Mouse (Mus musculus) adrenal gland, adult 8-10 months (tissue): ENCODE results near the gene Pirt. TPM values are rescaled to one million over a fixed set of nuclear protein-coding genes. Genes with fewer than 3 reads are reported as not detected.

Source experiments
- DNase-seq: peaks from one replicate; pipeline ENCODE4 v3.0.0; 2022
- total RNA-seq, 4 experiments: library from RNA; stranded (reverse); gene quantifications; 2 replicates each; pipeline ENCODE4 v1.2.4; 2022

Gene Pirt
- total RNA-seq, 4 experiments from 2014 or later: 9.3 to 20.8 (median 14.1) TPM

- DNase-seq: no peak
Measured at GRCm38 (mm10) chr11:66946922-66947321, 35.1 kb downstream of the Pirt start.

DNA sequence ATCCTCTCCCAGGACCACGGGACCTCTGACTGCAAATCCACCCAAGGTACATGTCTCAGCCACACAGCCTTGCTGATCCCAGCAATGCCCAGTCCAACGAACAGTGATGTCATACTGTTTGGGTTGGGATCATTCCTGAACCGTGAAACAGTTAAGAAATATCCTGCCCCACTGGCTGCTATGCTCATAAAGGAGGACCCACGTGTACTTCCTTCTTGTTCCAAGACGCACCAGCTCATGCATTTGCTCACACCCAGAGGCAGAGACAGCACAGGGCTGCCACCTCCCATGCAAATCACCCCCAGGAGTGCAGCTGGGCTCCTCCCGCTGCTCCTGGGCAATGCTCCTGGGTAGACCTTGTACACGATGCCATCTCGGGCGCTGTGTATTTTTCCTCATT, 44.5 kb downstream of the Pirt start, which contains the start of gene Tmem238l:
Gene Tmem238l, plus strand, starts transcription at position 336 of the 400 bp plus-strand sequence.
- DNase-seq: no peak

GRCm38 (mm10) chr11:66960797-66961196, 49.0 kb downstream of the Pirt start:
- no peak for DNase-seq

- DNase-seq: no peak
Measured at GRCm38 (mm10) chr11:66961447-66962176, 49.8 kb downstream of the Pirt start.

DNA sequence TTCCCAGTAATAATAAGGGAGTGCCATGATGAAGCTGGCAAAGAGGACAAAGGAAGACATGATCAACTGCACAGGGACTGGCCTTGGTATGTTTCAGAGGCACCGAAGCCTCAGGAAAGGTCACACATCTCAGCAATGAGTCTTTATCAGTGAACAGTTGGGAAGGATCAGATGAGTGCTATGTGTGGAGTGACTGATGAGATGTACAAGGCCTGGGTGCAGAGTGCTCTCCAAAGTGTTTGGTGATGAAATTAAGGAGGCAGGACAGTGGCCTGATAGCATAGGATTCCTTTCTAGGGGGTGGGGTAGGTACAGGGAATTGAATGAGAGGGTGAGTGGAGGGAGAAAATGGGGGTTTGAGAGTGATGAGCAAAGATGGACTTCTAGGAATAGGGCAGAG, 51.7 kb downstream of the Pirt start:
- no peak for DNase-seq

DNA sequence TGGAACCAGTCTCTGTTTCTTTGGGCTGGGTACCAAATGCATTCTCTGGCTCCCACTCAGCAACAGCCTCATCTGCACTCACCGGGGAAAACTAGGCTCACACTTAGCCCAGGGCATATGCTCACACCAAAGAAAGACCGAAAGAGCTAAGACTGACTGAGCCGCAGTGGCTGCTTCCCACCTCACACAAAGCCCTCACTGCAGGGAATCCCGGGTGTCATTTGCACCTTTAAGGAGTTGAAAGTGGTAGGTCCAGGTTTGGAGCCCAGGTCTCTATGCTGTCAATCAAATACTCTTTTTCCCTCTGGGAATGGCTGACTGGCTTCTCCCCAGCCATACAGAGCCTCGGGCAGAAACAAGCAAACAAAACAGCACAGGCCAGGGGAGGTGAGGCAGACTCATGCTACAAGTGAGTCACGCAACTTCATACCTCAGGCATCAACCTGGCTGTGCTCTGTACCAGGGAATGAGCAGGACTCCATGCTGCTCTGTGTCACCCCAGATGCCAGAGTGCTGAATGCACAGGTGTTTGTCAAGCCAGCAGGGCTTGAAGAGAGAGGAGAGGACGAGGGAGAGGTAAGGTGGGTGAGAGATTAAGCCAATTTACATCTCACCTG, 54.8 kb downstream of the Pirt start:
- no peak for DNase-seq

DNA sequence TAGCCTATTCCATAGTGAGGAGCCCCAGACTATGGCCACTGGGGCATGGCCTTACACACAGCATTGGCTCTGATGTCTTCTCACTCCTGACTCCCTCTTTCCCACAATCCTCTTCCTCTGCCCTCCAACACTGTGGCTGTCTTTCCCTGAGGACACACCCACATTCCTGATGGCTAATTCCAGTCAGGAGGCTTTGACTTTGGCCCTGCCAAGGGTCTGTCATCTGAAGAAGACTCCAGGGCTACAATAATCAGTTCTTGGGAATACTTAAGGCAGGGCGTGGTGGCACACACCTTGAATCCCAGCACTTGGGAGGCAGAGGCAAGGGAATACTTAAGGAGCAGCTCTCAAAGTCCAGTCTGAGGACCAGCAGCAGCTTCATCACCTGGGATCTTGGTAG, 56.8 kb downstream of the Pirt start:
- no peak for DNase-seq

DNA sequence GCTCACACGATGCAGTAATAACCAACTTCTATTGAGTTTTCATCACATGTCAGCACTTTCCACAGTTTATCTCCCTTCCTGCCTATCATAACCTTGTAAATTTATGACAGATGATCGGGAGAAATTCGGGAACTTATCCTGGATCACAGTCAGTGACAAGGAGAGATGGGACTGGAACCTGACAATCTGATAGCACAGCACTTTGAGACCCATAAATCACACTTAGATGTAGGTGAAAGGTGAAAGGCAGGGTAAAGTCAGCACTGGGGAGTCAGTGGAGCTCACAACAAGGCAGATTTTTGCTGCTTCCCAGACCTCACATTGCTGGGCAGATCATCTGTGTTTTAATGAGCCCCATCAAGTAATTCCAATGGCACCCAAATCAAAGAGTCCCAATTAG, 61.7 kb downstream of the Pirt start:
- DNase-seq: no peak

DNA sequence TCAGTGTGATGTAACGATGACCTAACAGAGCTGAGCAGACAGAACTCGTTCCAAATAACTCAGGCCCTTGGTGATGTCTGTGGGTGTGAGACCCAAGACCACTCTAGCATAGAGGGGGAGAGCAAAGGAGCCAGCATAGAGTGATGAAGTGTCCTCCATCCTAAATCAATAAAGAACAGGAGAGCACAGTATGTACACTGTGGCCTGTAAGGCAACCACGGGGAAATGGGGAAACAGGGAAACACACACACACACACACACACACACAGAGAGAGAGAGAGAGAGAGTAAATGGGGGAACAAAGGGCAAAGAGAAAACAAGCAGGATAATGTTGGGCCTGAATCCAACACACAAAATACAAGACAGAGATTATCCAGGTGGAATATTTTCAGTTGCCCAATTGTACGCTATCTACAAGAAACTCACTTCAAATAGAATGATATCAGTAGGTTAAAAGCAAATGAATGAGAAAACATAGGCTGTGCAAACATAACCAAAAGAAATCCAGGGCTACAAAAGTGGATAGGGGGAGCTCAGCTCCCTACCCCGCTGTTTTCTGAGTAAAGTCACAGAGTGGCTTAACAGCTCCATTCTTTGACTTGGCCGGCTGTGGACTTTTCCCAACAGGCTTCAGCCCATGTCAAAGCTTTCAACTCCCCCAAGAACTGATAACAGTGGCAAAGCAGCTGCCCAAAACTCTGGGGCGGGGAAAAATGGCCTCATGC, 64.0 kb downstream of the Pirt start:
- no peak for DNase-seq

Other genes starting within 250 kb of the Pirt start
- not detected for gene Tmem238l, start 44.7 kb downstream of the Pirt start, total RNA-seq
- 10 to 100 TPM in 1 of 4 experiments, 1 to 10 TPM in 3; 8.1 to 10.0 (median 9.4) TPM for gene Tmem220, start 113.2 kb downstream of the Pirt start, total RNA-seq
- 10 to 100 TPM; 23.4 to 37.2 (median 30.9) TPM for gene Adprm, start 140.6 kb downstream of the Pirt start, total RNA-seq
- 10 to 100 TPM; 20.1 to 26.5 (median 21.6) TPM for gene Sco1, start 140.7 kb downstream of the Pirt start, total RNA-seq
- gene Myh3, start 166.3 kb downstream of the Pirt start, total RNA-seq: under 1 TPM in 3 of 4 experiments, not detected in 1; 0.05 to 0.17 (median 0.09) TPM